8 mouse cellular contexts compared by ENCODE assay signal in genomic region chr6:124920318-124921085, GRCm38 (mm10). TPM values are rescaled to one million over a fixed set of nuclear protein-coding genes. Genes with fewer than 3 reads are reported as not detected.
DNase-seq lines count a peak whose midpoint lies in the region; ATAC-seq lines count a peak whose summit lies in the region.

No protein-coding gene starts in this region.

- no peaks in the 10 kb centered on the region for H3K27me3 ChIP-seq in lung, embryonic 15.5 days
- no peaks in the 10 kb centered on the region for H3K27me3 ChIP-seq in forebrain, embryonic 10.5 days (ENCODE audit: poor library complexity, severe bottlenecking)
- no peaks in the 10 kb centered on the region for H3K27me3 ChIP-seq in neural tube, embryonic 15.5 days (replicated peaks)

- H3K36me3 ChIP-seq in lung, embryonic 15.5 days = no peaks in the 10 kb centered on the region
- H3K36me3 ChIP-seq in forebrain, embryonic 10.5 days (replicated peaks) = no peaks in the 10 kb centered on the region
- no peaks in the 10 kb centered on the region for H3K36me3 ChIP-seq in neural tube, embryonic 15.5 days

- no peak for ATAC-seq in lung, embryonic 15.5 days (ENCODE audit: borderline replicate concordance, extremely low read depth, low FRiP score, low TSS enrichment)
- no peak for ATAC-seq in neural tube, embryonic 15.5 days (ENCODE audit: low FRiP score)
- no peak for ATAC-seq in CD4-positive, CD25-positive, alpha-beta regulatory T cell, adult 4 months
- no peak for ATAC-seq in activated CD4-positive, CD25-positive, alpha-beta regulatory T cell, adult 4 months

- 21% methylated on average over 9 of the region's 9 CpGs for WGBS in lung, embryonic 15.5 days
- 28% methylated on average over 9 of the region's 9 CpGs for WGBS in forebrain, embryonic 10.5 days
- WGBS in neural tube, embryonic 15.5 days = 26% methylated on average over 9 of the region's 9 CpGs

- peaks cover 55% of the 10 kb centered on the region for H3K4me1 ChIP-seq in lung, embryonic 15.5 days
- H3K4me1 ChIP-seq in forebrain, embryonic 10.5 days = peaks cover 61% of the 10 kb centered on the region
- peaks cover 43% of the 10 kb centered on the region for H3K4me1 ChIP-seq in neural tube, embryonic 15.5 days

- peak overlapping the region; percentile 86 for H3K4me2 ChIP-seq in lung, embryonic 15.5 days
- peak overlapping the region; percentile 99 for H3K4me2 ChIP-seq in neural tube, embryonic 15.5 days

- H3K9me3 ChIP-seq in lung, embryonic 15.5 days = no peaks in the 10 kb centered on the region
- H3K9me3 ChIP-seq in forebrain, embryonic 10.5 days = no peaks in the 10 kb centered on the region
- H3K9me3 ChIP-seq in neural tube, embryonic 15.5 days (replicated peaks) = no peaks in the 10 kb centered on the region

- DNase-seq in lung, postnatal 14 days = no peak
- no peak for DNase-seq in forebrain, embryonic 10.5 days (ENCODE audit: extremely low spot score, low spot score)
- peak; percentile 14 for DNase-seq in kidney, postnatal 10 days
- DNase-seq in adrenal gland, adult 8-10 months = no peak

- H3K4me3 ChIP-seq in lung, embryonic 15.5 days = peak overlapping the region; percentile 95
- H3K4me3 ChIP-seq in forebrain, embryonic 10.5 days = peak overlapping the region; percentile 66
- peak overlapping the region; percentile 95 for H3K4me3 ChIP-seq in neural tube, embryonic 15.5 days (replicated peaks)

- H3K9ac ChIP-seq in lung, embryonic 15.5 days = peak overlapping the region; percentile 34
- peak overlapping the region; percentile 31; the same call in 1 of the 2 replicates for H3K9ac ChIP-seq in neural tube, embryonic 15.5 days (replicated peaks)

- H3K27ac ChIP-seq in lung, embryonic 15.5 days = peak overlapping the region; percentile 100
- H3K27ac ChIP-seq in forebrain, embryonic 10.5 days = peak overlapping the region; percentile 100
- H3K27ac ChIP-seq in neural tube, embryonic 15.5 days (replicated peaks) = peak overlapping the region; percentile 100

RNA-seq across cellular contexts. Expression of gene Ptms, which starts 0.6 kb away (rescaled TPM):
- polyA plus RNA-seq in lung, embryonic 15.5 days (2015; fragmentation: Nextera tagmentation; extraction: Ambion mirVana) = 454 and 458 TPM in 2 replicates
- polyA plus RNA-seq in forebrain, embryonic 10.5 days (2016; fragmentation: Nextera tagmentation; extraction: Ambion mirVana) = 218 and 224 TPM in 2 replicates
- polyA plus RNA-seq in neural tube, embryonic 15.5 days (2015; fragmentation: Nextera tagmentation; extraction: Ambion mirVana) = 637 and 745 TPM in 2 replicates
- 100 to 1,000 TPM; 741 to 843 (median 768) TPM for total RNA-seq in adrenal gland, adult 8-10 months (2022)
- 10 to 100 TPM in 1 of 2 experiments, 1 to 10 TPM in 1; 5.4 to 10.6 TPM for polyA plus RNA-seq in CD4-positive, CD25-positive, alpha-beta regulatory T cell, adult 4 months (2017; shearing (Covaris generic))
- polyA plus RNA-seq in activated CD4-positive, CD25-positive, alpha-beta regulatory T cell, adult 4 months (2017; shearing (Covaris generic)) = 10 to 100 TPM; 12.0 to 12.8 TPM

RNA-seq across cellular contexts. Expression of gene Lag3, which starts 9.0 kb away (rescaled TPM):
- polyA plus RNA-seq in lung, embryonic 15.5 days (2015; fragmentation: Nextera tagmentation; extraction: Ambion mirVana) = 2.3 TPM in 2 replicates
- 0.76 and 0.88 TPM in 2 replicates for polyA plus RNA-seq in forebrain, embryonic 10.5 days (2016; fragmentation: Nextera tagmentation; extraction: Ambion mirVana)
- polyA plus RNA-seq in neural tube, embryonic 15.5 days (2015; fragmentation: Nextera tagmentation; extraction: Ambion mirVana) = 3.2 and 3.5 TPM in 2 replicates
- total RNA-seq in adrenal gland, adult 8-10 months (2022) = 1 to 10 TPM; 1.1 to 2.7 (median 1.2) TPM
- 10 to 100 TPM; 19.0 to 29.0 TPM for polyA plus RNA-seq in CD4-positive, CD25-positive, alpha-beta regulatory T cell, adult 4 months (2017; shearing (Covaris generic))
- 10 to 100 TPM; 23.5 to 30.2 TPM for polyA plus RNA-seq in activated CD4-positive, CD25-positive, alpha-beta regulatory T cell, adult 4 months (2017; shearing (Covaris generic))

RNA-seq across cellular contexts. Expression of gene Mlf2, which starts 10.7 kb away (rescaled TPM):
- 378 and 389 TPM in 2 replicates for polyA plus RNA-seq in lung, embryonic 15.5 days (2015; fragmentation: Nextera tagmentation; extraction: Ambion mirVana)
- 388 and 398 TPM in 2 replicates for polyA plus RNA-seq in forebrain, embryonic 10.5 days (2016; fragmentation: Nextera tagmentation; extraction: Ambion mirVana)
- 543 and 603 TPM in 2 replicates for polyA plus RNA-seq in neural tube, embryonic 15.5 days (2015; fragmentation: Nextera tagmentation; extraction: Ambion mirVana)
- total RNA-seq in adrenal gland, adult 8-10 months (2022) = 100 to 1,000 TPM; 277 to 296 (median 287) TPM
- polyA plus RNA-seq in CD4-positive, CD25-positive, alpha-beta regulatory T cell, adult 4 months (2017; shearing (Covaris generic)) = 10 to 100 TPM; 39.0 to 40.7 TPM
- 10 to 100 TPM; 46.7 to 70.4 TPM for polyA plus RNA-seq in activated CD4-positive, CD25-positive, alpha-beta regulatory T cell, adult 4 months (2017; shearing (Covaris generic))

RNA-seq across cellular contexts. Expression of gene Cd4, which starts 32.5 kb away (rescaled TPM):
- polyA plus RNA-seq in lung, embryonic 15.5 days (2015; fragmentation: Nextera tagmentation; extraction: Ambion mirVana) = 0.08 and 0.26 TPM in 2 replicates
- 0.17 TPM in 1 of 2 replicates, not detected in the other for polyA plus RNA-seq in forebrain, embryonic 10.5 days (2016; fragmentation: Nextera tagmentation; extraction: Ambion mirVana)
- 0.17 and 0.61 TPM in 2 replicates for polyA plus RNA-seq in neural tube, embryonic 15.5 days (2015; fragmentation: Nextera tagmentation; extraction: Ambion mirVana)
- total RNA-seq in adrenal gland, adult 8-10 months (2022) = under 1 TPM; 0.40 to 0.83 (median 0.46) TPM
- polyA plus RNA-seq in CD4-positive, CD25-positive, alpha-beta regulatory T cell, adult 4 months (2017; shearing (Covaris generic)) = 100 to 1,000 TPM; 268 to 648 TPM
- polyA plus RNA-seq in activated CD4-positive, CD25-positive, alpha-beta regulatory T cell, adult 4 months (2017; shearing (Covaris generic)) = 100 to 1,000 TPM; 240 to 401 TPM

RNA-seq across cellular contexts. Expression of gene Cops7a, which starts 44.8 kb away (rescaled TPM):
- polyA plus RNA-seq in lung, embryonic 15.5 days (2015; fragmentation: Nextera tagmentation; extraction: Ambion mirVana) = 142 and 151 TPM in 2 replicates
- 136 and 143 TPM in 2 replicates for polyA plus RNA-seq in forebrain, embryonic 10.5 days (2016; fragmentation: Nextera tagmentation; extraction: Ambion mirVana)
- polyA plus RNA-seq in neural tube, embryonic 15.5 days (2015; fragmentation: Nextera tagmentation; extraction: Ambion mirVana) = 95.4 and 112 TPM in 2 replicates
- 100 to 1,000 TPM; 130 to 160 (median 147) TPM for total RNA-seq in adrenal gland, adult 8-10 months (2022)
- polyA plus RNA-seq in CD4-positive, CD25-positive, alpha-beta regulatory T cell, adult 4 months (2017; shearing (Covaris generic)) = 10 to 100 TPM; 66.2 to 93.4 TPM
- polyA plus RNA-seq in activated CD4-positive, CD25-positive, alpha-beta regulatory T cell, adult 4 months (2017; shearing (Covaris generic)) = 10 to 100 TPM; 45.9 to 51.2 TPM

Comparison
In these comparisons a context has a peak if more than half of its experiments do, and no peak if none do; other contexts are left out.
1. RNA of gene Ptms, which starts 0.6 kb away (polyA plus RNA-seq): 637 to 745 TPM in neural tube, embryonic 15.5 days, 454 to 458 TPM in lung, embryonic 15.5 days and 218 to 224 TPM in forebrain, embryonic 10.5 days; 12.0 to 12.8 TPM in activated CD4-positive, CD25-positive, alpha-beta regulatory T cell, adult 4 months and 5.4 to 10.6 TPM in CD4-positive, CD25-positive, alpha-beta regulatory T cell, adult 4 months; every median in the first group is over 10 times any median in the second.
2. Peak in every context shown above with its lines, with median percentiles within 50 percentile points of each other: H3K27ac ChIP-seq and H3K4me3 ChIP-seq.